In the genomic region with DNA sequence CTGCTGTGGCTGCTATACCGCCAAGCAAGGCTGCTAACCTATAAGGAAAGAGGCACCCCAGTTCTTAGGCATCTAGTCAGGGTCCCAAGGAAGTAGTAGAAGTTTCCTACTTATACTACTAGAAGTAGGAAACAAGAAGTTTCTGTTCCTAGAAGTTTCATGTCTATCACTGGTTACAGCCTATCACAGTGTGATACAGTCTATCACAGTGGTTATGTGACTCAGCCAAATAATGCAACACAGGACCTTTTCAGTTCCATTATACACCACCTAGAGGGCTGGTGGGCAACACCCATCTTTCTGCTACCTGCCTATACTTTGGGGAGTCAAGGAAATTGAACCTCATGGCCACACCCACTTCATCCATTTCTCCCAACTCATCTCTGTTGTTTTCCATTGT, we compare ENCODE assay signal across 27 mouse cellular contexts.
"Had no signal": no experiment of that assay in that cellular context is flagged by ENCODE, and none has a peak within 500 bp of the region (broad histone marks: within the 10 kb centered on the region; RNA-seq: fewer than 3 reads in every experiment).

No protein-coding gene starts in this region.

- H3K27ac ChIP-seq: embryonic facial prominence, embryonic 10.5 days; embryonic facial prominence, embryonic 12.5 days; embryonic facial prominence, embryonic 13.5 days; embryonic facial prominence, embryonic 15.5 days; forebrain, embryonic 10.5 days; forebrain, embryonic 12.5 days; forebrain, embryonic 13.5 days; forebrain, embryonic 15.5 days; gastrocnemius, adult 2 months; heart, adult 2 months; heart, embryonic 10.5 days had no signal

- H3K9me3 ChIP-seq: embryonic facial prominence, embryonic 10.5 days; embryonic facial prominence, embryonic 12.5 days; embryonic facial prominence, embryonic 13.5 days; embryonic facial prominence, embryonic 15.5 days; forebrain, embryonic 10.5 days; forebrain, embryonic 12.5 days; forebrain, embryonic 13.5 days; forebrain, embryonic 15.5 days; heart, embryonic 10.5 days had no signal

- H3K4me3 ChIP-seq: embryonic facial prominence, embryonic 10.5 days; embryonic facial prominence, embryonic 12.5 days; embryonic facial prominence, embryonic 13.5 days; embryonic facial prominence, embryonic 15.5 days; erythroblast, embryonic 14.5 days; forebrain, embryonic 10.5 days; forebrain, embryonic 12.5 days; forebrain, embryonic 13.5 days; forebrain, embryonic 15.5 days; gastrocnemius, adult 2 months; heart, adult 2 months; heart, embryonic 10.5 days had no signal

- H3K9ac ChIP-seq: embryonic facial prominence, embryonic 12.5 days; embryonic facial prominence, embryonic 13.5 days; embryonic facial prominence, embryonic 15.5 days; forebrain, embryonic 12.5 days; forebrain, embryonic 13.5 days; forebrain, embryonic 15.5 days had no signal

- DNase-seq: cerebellum, adult 2 months; cerebellum, adult 8-10 months; cerebellum, adult 9-10 months; cerebellum, adult 9-11 months; cerebellum, postnatal 10 days; cerebellum, postnatal 14 days; cerebellum, postnatal 36 days; embryo, embryonic 11 days; gastrocnemius, adult 2 months; gastrocnemius, postnatal 10 days; gastrocnemius, postnatal 14 days; gastrocnemius, postnatal 25 days; gastrocnemius, postnatal 36 days; heart, adult 18-20 months; heart, adult 2 months had no signal

- H3K27me3 ChIP-seq: embryonic facial prominence, embryonic 12.5 days; embryonic facial prominence, embryonic 13.5 days; embryonic facial prominence, embryonic 15.5 days; forebrain, embryonic 12.5 days; forebrain, embryonic 13.5 days; forebrain, embryonic 15.5 days had no signal

- H3K4me2 ChIP-seq: embryonic facial prominence, embryonic 12.5 days; embryonic facial prominence, embryonic 13.5 days; embryonic facial prominence, embryonic 15.5 days; forebrain, embryonic 12.5 days; forebrain, embryonic 13.5 days; forebrain, embryonic 15.5 days had no signal

- ATAC-seq: forebrain, embryonic 13.5 days; forebrain, embryonic 14.5 days; forebrain, embryonic 15.5 days; forebrain, embryonic 16.5 days had no signal

- H3K4me1 ChIP-seq: embryonic facial prominence, embryonic 12.5 days; embryonic facial prominence, embryonic 13.5 days; embryonic facial prominence, embryonic 15.5 days; forebrain, embryonic 15.5 days had no signal

- H3K36me3 ChIP-seq: embryonic facial prominence, embryonic 10.5 days; embryonic facial prominence, embryonic 12.5 days; embryonic facial prominence, embryonic 13.5 days; embryonic facial prominence, embryonic 15.5 days; forebrain, embryonic 10.5 days; forebrain, embryonic 12.5 days; forebrain, embryonic 15.5 days; heart, embryonic 10.5 days had no signal
